Mouse (Mus musculus) liver, embryonic 13.5 days (tissue): ENCODE results near the gene Inha. TPM values are rescaled to one million over a fixed set of nuclear protein-coding genes. Genes with fewer than 3 reads are reported as not detected.
A peak's percentile ranks its signal among the peaks of the same experiment; 100 is the strongest.

Experiments
- ATAC-seq: fragments of 200-750 bp; cut with Nextera tagmentation; 2 replicates; pipeline ENCODE4 v1.8.0; 2017; ENCODE audit warnings: low read depth, mild to moderate bottlenecking, moderate number of reproducible peaks, moderate library complexity
- DNase-seq: peaks from one replicate; pipeline ENCODE4 v3.0.0; 2022
- H3K27ac ChIP-seq: fragments of 300-500 bp; sonication (generic); 2 replicates; pipeline ENCODE4 v1.5.1; 2015; ENCODE audit warnings: moderate library complexity, mild to moderate bottlenecking, inconsistent platforms
- H3K27me3 ChIP-seq: fragments of 300-500 bp; sonication (generic); 2 replicates; pipeline ENCODE4 v1.6.1; 2015; ENCODE audit warnings: mild to moderate bottlenecking, inconsistent platforms
- H3K36me3 ChIP-seq: fragments of 300-500 bp; sonication (generic); 2 replicates; pipeline ENCODE4 v1.6.1; 2015; ENCODE audit warnings: mild to moderate bottlenecking, inconsistent platforms
- H3K4me1 ChIP-seq: fragments of 300-500 bp; sonication (generic); replicated peaks from 2 replicates; pipeline ENCODE4 v1.6.1; 2015; ENCODE audit warnings: inconsistent platforms
- H3K4me2 ChIP-seq: fragments of 300-500 bp; sonication (generic); 2 replicates; pipeline ENCODE4 v1.6.1; 2015; ENCODE audit warnings: inconsistent platforms, mild to moderate bottlenecking, moderate library complexity
- H3K4me3 ChIP-seq: fragments of 300-500 bp; sonication (generic); replicated peaks from 2 replicates; pipeline ENCODE4 v1.5.1; 2015; ENCODE audit warnings: mild to moderate bottlenecking, inconsistent platforms
- H3K9ac ChIP-seq: fragments of 300-500 bp; sonication (generic); 2 replicates; pipeline ENCODE4 v1.6.1; 2015; ENCODE audit warnings: mild to moderate bottlenecking, inconsistent platforms
- H3K9me3 ChIP-seq: fragments of 300-500 bp; sonication (generic); replicated peaks from 2 replicates; pipeline ENCODE4 v1.6.1; 2016; ENCODE audit warnings: inconsistent platforms
- WGBS: fragments of 180-500 bp; shearing (Covaris S2); methylation state at CpG from one replicate; pipeline ENCODE4 v1.1.7; 2015; ENCODE audit not compliant: insufficient replicate concordance; 5-methylcytosine and 5-hydroxymethylcytosine counted together
- polyA plus RNA-seq: library from polyadenylated mRNA; unstranded; fragments of >200 nt; fragmentation: Nextera tagmentation; extraction: Ambion mirVana; gene quantifications from 2 replicates; pipeline ENCODE4 v1.2.1, GENCODE M21; 2015

Gene Inha
- polyA plus RNA-seq, 1 experiment from 2014 or later: 0.51 TPM

GRCm38 (mm10) chr1:75505956-75506831 is 683 bp upstream of the Inha start, which contains the start of gene Obsl1:
TSS of gene Obsl1 (minus strand) at chr1:75506452.
- DNase-seq (no peak), ATAC-seq (peak; percentile 76)
- peaks cover 67% of the 10 kb centered on the region for H3K27me3 ChIP-seq
- H3K36me3 ChIP-seq: peaks cover 12% of the 10 kb centered on the region
- H3K9ac ChIP-seq: peak within 1 kb of the TSS; percentile 70
- no peaks in the 10 kb centered on the region for H3K9me3 ChIP-seq
- peak within 1 kb of the TSS; percentile 73 for H3K27ac ChIP-seq
- WGBS: 1% methylated on average over 62 of the region's 65 CpGs
- peak within 1 kb of the TSS; percentile 63 for H3K4me3 ChIP-seq
- H3K4me2 ChIP-seq: peak within 1 kb of the TSS; percentile 66
- peaks cover 16% of the 10 kb centered on the region; the same call in 1 of the 2 replicates for H3K4me1 ChIP-seq

- H3K27me3 ChIP-seq: peaks cover 53% of the 10 kb centered on the region
- H3K9ac ChIP-seq: no peak overlapping the region
- no peak overlapping the region for H3K27ac ChIP-seq
- 52% methylated on average over 20 of the region's 20 CpGs for WGBS
- H3K4me3 ChIP-seq: no peak overlapping the region
- peaks cover 13% of the 10 kb centered on the region; the same call in 1 of the 2 replicates for H3K4me1 ChIP-seq
- H3K36me3 ChIP-seq: no peaks in the 10 kb centered on the region
- no peak for DNase-seq
- no peak for ATAC-seq
- no peak overlapping the region for H3K4me2 ChIP-seq
- no peaks in the 10 kb centered on the region for H3K9me3 ChIP-seq
Observed at GRCm38 (mm10) chr1:75509586-75509985, 2.7 kb downstream of the Inha start.

- WGBS: 39% methylated on average over 5 of the region's 5 CpGs
- ATAC-seq (no peak), DNase-seq (no peak)
- Histone ChIP-seq H3K4me1 (peaks cover 13% of the 10 kb centered on the region; the same call in 1 of the 2 replicates), H3K4me2 (no peak overlapping the region), H3K9ac (no peak overlapping the region), H3K27me3 (peaks cover 48% of the 10 kb centered on the region), H3K36me3 (no peaks in the 10 kb centered on the region), H3K4me3 (no peak overlapping the region), H3K9me3 (no peaks in the 10 kb centered on the region), H3K27ac (no peak overlapping the region)
Observed at GRCm38 (mm10) chr1:75510154-75510553, 3.3 kb downstream of the Inha start.

- 48% methylated on average over 4 of the region's 4 CpGs for WGBS
- Histone ChIP-seq H3K9me3 (no peaks in the 10 kb centered on the region), H3K9ac (no peak overlapping the region), H3K4me2 (no peak overlapping the region), H3K4me1 (peaks cover 11% of the 10 kb centered on the region; the same call in 1 of the 2 replicates), H3K36me3 (no peaks in the 10 kb centered on the region), H3K27ac (no peak overlapping the region), H3K4me3 (no peak overlapping the region), H3K27me3 (peaks cover 33% of the 10 kb centered on the region)
- DNase-seq: no peak
- ATAC-seq: no peak; the same call in 1 of the 2 replicates
Observed at GRCm38 (mm10) chr1:75511437-75512210, 4.7 kb downstream of the Inha start.

GRCm38 (mm10) chr1:75512550-75512949 is 5.7 kb downstream of the Inha start:
- 53% methylated on average over 3 of the region's 3 CpGs for WGBS
- Histone ChIP-seq H3K9me3 (no peaks in the 10 kb centered on the region), H3K27ac (no peak overlapping the region), H3K27me3 (peaks cover 24% of the 10 kb centered on the region), H3K4me3 (no peak overlapping the region), H3K9ac (no peak overlapping the region), H3K36me3 (no peaks in the 10 kb centered on the region), H3K4me2 (no peak overlapping the region), H3K4me1 (peaks cover 9% of the 10 kb centered on the region; the same call in 1 of the 2 replicates)
- ATAC-seq: no peak
- no peak for DNase-seq

- WGBS: 52% methylated on average over 15 of the region's 15 CpGs
- no peaks in the 10 kb centered on the region for H3K36me3 ChIP-seq
- peaks cover 16% of the 10 kb centered on the region for H3K4me1 ChIP-seq
- H3K4me2 ChIP-seq: no peak overlapping the region
- no peak for DNase-seq
- ATAC-seq: no peak
- H3K27me3 ChIP-seq: no peaks in the 10 kb centered on the region
- no peak overlapping the region for H3K9ac ChIP-seq
- no peaks in the 10 kb centered on the region for H3K9me3 ChIP-seq
- no peak overlapping the region for H3K4me3 ChIP-seq
- no peak overlapping the region for H3K27ac ChIP-seq
Observed at GRCm38 (mm10) chr1:75516703-75517380, 10.0 kb downstream of the Inha start.

GRCm38 (mm10) chr1:75517984-75518383 is 11.1 kb downstream of the Inha start:
- H3K27me3 ChIP-seq: no peaks in the 10 kb centered on the region
- DNase-seq (no peak), ATAC-seq (no peak)

GRCm38 (mm10) chr1:75518427-75518826 is 11.6 kb downstream of the Inha start:
- 63% methylated on average over 4 of the region's 4 CpGs for WGBS

More at GRCm38 (mm10) chr1:75517984-75518383, 11.1 kb downstream of the Inha start:
- Histone ChIP-seq H3K4me1 (peaks cover 25% of the 10 kb centered on the region), H3K27ac (no peak overlapping the region), H3K4me3 (no peak overlapping the region), H3K4me2 (no peak overlapping the region), H3K9me3 (no peaks in the 10 kb centered on the region), H3K9ac (no peak overlapping the region), H3K36me3 (no peaks in the 10 kb centered on the region)
- 59% methylated on average over 4 of the region's 4 CpGs for WGBS

GRCm38 (mm10) chr1:75519576-75519975 is 12.7 kb downstream of the Inha start:
- Histone ChIP-seq H3K4me1 (peaks cover 25% of the 10 kb centered on the region), H3K9ac (no peak overlapping the region), H3K27me3 (no peaks in the 10 kb centered on the region), H3K9me3 (no peaks in the 10 kb centered on the region), H3K4me3 (no peak overlapping the region), H3K4me2 (no peak overlapping the region), H3K36me3 (no peaks in the 10 kb centered on the region), H3K27ac (no peak overlapping the region)
- DNase-seq: no peak
- WGBS: 67% methylated on average over 5 of the region's 5 CpGs
- ATAC-seq: no peak

More at GRCm38 (mm10) chr1:75518427-75518826, 11.6 kb downstream of the Inha start:
- Histone ChIP-seq H3K27me3 (no peaks in the 10 kb centered on the region), H3K4me3 (no peak overlapping the region), H3K9ac (no peak overlapping the region), H3K4me1 (peaks cover 25% of the 10 kb centered on the region), H3K27ac (no peak overlapping the region), H3K36me3 (no peaks in the 10 kb centered on the region), H3K4me2 (no peak overlapping the region), H3K9me3 (no peaks in the 10 kb centered on the region)
- ATAC-seq (no peak), DNase-seq (no peak)

- Histone ChIP-seq H3K27ac (peak within 1 kb of the TSS; percentile 85), H3K27me3 (no peaks in the 10 kb centered on the region), H3K36me3 (no peaks in the 10 kb centered on the region; the same call in 1 of the 2 replicates), H3K4me2 (peak within 1 kb of the TSS; percentile 78), H3K9ac (peak within 1 kb of the TSS; percentile 68), H3K4me1 (peaks cover 25% of the 10 kb centered on the region), H3K9me3 (no peaks in the 10 kb centered on the region), H3K4me3 (peak within 1 kb of the TSS; percentile 74)
- WGBS: under 1% methylated on average over 46 of the region's 46 CpGs
- ATAC-seq (peak; percentile 97), DNase-seq (peak; percentile 90)
Observed at GRCm38 (mm10) chr1:75521321-75522031, 14.6 kb downstream of the Inha start, which contains the start of gene Stk11ip. TSS of gene Stk11ip (plus strand) at chr1:75521529.
